Mouse (Mus musculus): ENCODE measurements at regions not wholly inside any gene's neighbourhood (a gene's known extent, or its start where the extent isn't known, plus 50 kb on each side); places are given as distances from the start of the nearest gene placed in this dataset.

GRCm38 (mm10) chr17:13584394-13584793 is 175.9 kb upstream of the Afdn start:
- TF ChIP-seq CTCF (IDR thresholded peaks at IDR 0.05; ENCODE audit: low read depth, low read length) (no peak), POLR2A (IDR thresholded peaks at IDR 0.05; ENCODE audit: extremely low read depth, insufficient read depth, low read length) (no peak)
